Mouse (Mus musculus) stomach, postnatal 0 days (tissue): Measurements from ENCODE around the gene Rad51b. TPM values are rescaled to one million over a fixed set of nuclear protein-coding genes. Genes with fewer than 3 reads are reported as not detected.

Experiments
- ATAC-seq: fragments of 200-750 bp; cut with Nextera tagmentation; 2 replicates; pipeline ENCODE4 v1.8.0; 2017; ENCODE audit not compliant: low FRiP score, low TSS enrichment
- DNase-seq: peaks from one replicate; pipeline ENCODE4 v3.0.0-alpha.2; 2016; ENCODE audit warnings: low spot score
- H3K27ac ChIP-seq: fragments of 300-500 bp; sonication (generic); replicated peaks from 2 replicates; pipeline ENCODE4 v1.5.1; 2014; ENCODE audit warnings: mild to moderate bottlenecking, control low read depth
- H3K27me3 ChIP-seq: fragments of 300-500 bp; sonication (generic); 2 replicates; pipeline ENCODE4 v1.6.1; 2014; ENCODE audit warnings: low read length; ENCODE audit not compliant: control insufficient read depth, insufficient read depth
- H3K36me3 ChIP-seq: fragments of 300-500 bp; sonication (generic); 2 replicates; pipeline ENCODE4 v1.6.1; 2014; ENCODE audit warnings: low read length, mixed read lengths; ENCODE audit not compliant: control insufficient read depth, insufficient read depth
- H3K4me1 ChIP-seq: fragments of 300-500 bp; sonication (generic); replicated peaks from 2 replicates; pipeline ENCODE4 v1.6.1; 2014; ENCODE audit warnings: antibody characterized with exemption; ENCODE audit not compliant: control insufficient read depth, insufficient read depth
- H3K4me2 ChIP-seq: fragments of 300-500 bp; sonication (generic); replicated peaks from 2 replicates; pipeline ENCODE4 v1.6.1; 2014; ENCODE audit warnings: low read depth, mild to moderate bottlenecking, control low read depth, moderate library complexity
- H3K4me3 ChIP-seq: fragments of 300-500 bp; sonication (generic); 2 replicates; pipeline ENCODE4 v1.5.1; 2014; ENCODE audit warnings: low read depth, low read length, control low read depth
- H3K9ac ChIP-seq: fragments of 300-500 bp; sonication (generic); 2 replicates; pipeline ENCODE4 v1.6.1; 2014; ENCODE audit warnings: mild to moderate bottlenecking, low read length, control low read depth, mixed read lengths
- H3K9me3 ChIP-seq: fragments of 300-500 bp; sonication (generic); 2 replicates; pipeline ENCODE4 v1.6.1; 2016; ENCODE audit warnings: low read length; ENCODE audit not compliant: control insufficient read depth
- CTCF ChIP-seq: IDR thresholded peaks from 2 replicates; pipeline ENCODE4 v1.5.1; 2016; ENCODE audit warnings: antibody characterized with exemption, low read depth, mild to moderate bottlenecking, moderate library complexity
- EP300 ChIP-seq: optimal IDR thresholded peaks from 2 replicates; pipeline ENCODE3; 2016; ENCODE audit warnings: antibody characterized with exemption
- WGBS: fragments of 180-500 bp; shearing (Covaris S2); extraction: QIAGEN DNeasy Blood & Tissue Kit; methylation state at CpG from one replicate; pipeline ENCODE4 v1.1.7; 2014; 5-methylcytosine and 5-hydroxymethylcytosine counted together
- polyA plus RNA-seq: library from polyadenylated mRNA; unstranded; fragments of >200 nt; fragmentation: Nextera tagmentation; extraction: Ambion mirVana; gene quantifications from 2 replicates; pipeline ENCODE4 v1.2.1, GENCODE M21; 2015

Rad51b gene
- polyA plus RNA-seq, 1 experiment from 2014 or later: 2.0 TPM

- DNase-seq (no peak), ATAC-seq (no peak)
- no peaks in the 10 kb centered on the region for H3K36me3 ChIP-seq
- no peak overlapping the region for H3K4me3 ChIP-seq
- peaks cover 6% of the 10 kb centered on the region for H3K4me1 ChIP-seq
- no peak overlapping the region for H3K9ac ChIP-seq
- H3K27ac ChIP-seq: no peak overlapping the region; the same call in 1 of the 2 replicates
- 74% methylated on average over 8 of the region's 8 CpGs for WGBS
- no peaks in the 10 kb centered on the region for H3K27me3 ChIP-seq
- no peak overlapping the region for H3K4me2 ChIP-seq
- no peaks in the 10 kb centered on the region for H3K9me3 ChIP-seq
- TF ChIP-seq CTCF (no peak), EP300 (no peak)
Observed at GRCm38 (mm10) chr12:79548607-79549330, 251.7 kb downstream of the Rad51b start.

- no peak overlapping the region for H3K4me3 ChIP-seq
- H3K36me3 ChIP-seq: no peaks in the 10 kb centered on the region
- no peaks in the 10 kb centered on the region for H3K9me3 ChIP-seq
- no peak overlapping the region for H3K27ac ChIP-seq
- ATAC-seq (no peak), DNase-seq (no peak)
- H3K27me3 ChIP-seq: no peaks in the 10 kb centered on the region
- TF ChIP-seq EP300 (no peak), CTCF (no peak)
- H3K9ac ChIP-seq: no peak overlapping the region
- peaks cover 6% of the 10 kb centered on the region for H3K4me1 ChIP-seq
- 89% methylated on average over 7 of the region's 7 CpGs for WGBS
- no peak overlapping the region for H3K4me2 ChIP-seq
Observed at GRCm38 (mm10) chr12:79550049-79550682, 253.1 kb downstream of the Rad51b start.

GRCm38 (mm10) chr12:79551274-79551673 lies 254.2 kb downstream of the Rad51b start:
- Histone ChIP-seq H3K36me3 (no peaks in the 10 kb centered on the region), H3K27ac (no peak overlapping the region), H3K9ac (no peak overlapping the region), H3K27me3 (no peaks in the 10 kb centered on the region), H3K4me1 (peaks cover 6% of the 10 kb centered on the region), H3K9me3 (no peaks in the 10 kb centered on the region), H3K4me3 (no peak overlapping the region), H3K4me2 (no peak overlapping the region)
- no peak for DNase-seq
- TF ChIP-seq EP300: no peak
- no peak for TF ChIP-seq CTCF
- WGBS: 66% methylated on average over 1 of the region's 1 CpGs
- no peak for ATAC-seq

GRCm38 (mm10) chr12:79553056-79553455 lies 256.0 kb downstream of the Rad51b start:
- H3K27ac ChIP-seq: no peak overlapping the region
- H3K36me3 ChIP-seq: no peaks in the 10 kb centered on the region
- no peaks in the 10 kb centered on the region; the same call in 1 of the 2 replicates for H3K4me1 ChIP-seq
- DNase-seq (no peak), ATAC-seq (no peak)
- H3K9ac ChIP-seq: no peak overlapping the region
- no peak overlapping the region for H3K4me3 ChIP-seq
- no peak overlapping the region for H3K4me2 ChIP-seq
- H3K9me3 ChIP-seq: no peaks in the 10 kb centered on the region
- TF ChIP-seq EP300 (no peak), CTCF (no peak)
- no peaks in the 10 kb centered on the region for H3K27me3 ChIP-seq

GRCm38 (mm10) chr12:79557904-79558303 lies 260.8 kb downstream of the Rad51b start:
- DNase-seq (no peak), ATAC-seq (no peak)
- no peaks in the 10 kb centered on the region for H3K27me3 ChIP-seq
- no peak overlapping the region for H3K4me2 ChIP-seq
- H3K4me3 ChIP-seq: no peak overlapping the region
- H3K4me1 ChIP-seq: 0 out of 2 replicates have a peak, but pooled peaks cover 6% of the 10 kb centered on the region
- peak overlapping the region; percentile 18; the same call in 1 of the 2 replicates for H3K27ac ChIP-seq
- no peak overlapping the region for H3K9ac ChIP-seq
- no peaks in the 10 kb centered on the region for H3K36me3 ChIP-seq
- no peak for TF ChIP-seq EP300
- no peak for TF ChIP-seq CTCF
- no peaks in the 10 kb centered on the region for H3K9me3 ChIP-seq
- 40% methylated on average over 5 of the region's 5 CpGs for WGBS

GRCm38 (mm10) chr12:79558711-79559110 lies 261.6 kb downstream of the Rad51b start:
- H3K27ac ChIP-seq: peak overlapping the region; percentile 49; the same call in 1 of the 2 replicates
- no peaks in the 10 kb centered on the region for H3K9me3 ChIP-seq
- WGBS: 81% methylated on average over 3 of the region's 3 CpGs

More at GRCm38 (mm10) chr12:79558711-79559110, 261.6 kb downstream of the Rad51b start:
- Histone ChIP-seq H3K27me3 (no peaks in the 10 kb centered on the region), H3K4me3 (no peak overlapping the region), H3K4me2 (no peak overlapping the region), H3K9ac (no peak overlapping the region), H3K4me1 (0 out of 2 replicates have a peak, but pooled peaks cover 6% of the 10 kb centered on the region), H3K36me3 (no peaks in the 10 kb centered on the region)
- no peak for ATAC-seq
- no peak for DNase-seq
- TF ChIP-seq EP300 (no peak), CTCF (no peak)
